In genomic region chr3:127265182-127265581, GRCm38 (mm10) we compare ENCODE assay signal across 24 mouse cellular contexts.
DNase-seq lines count a peak whose midpoint lies in the region; ATAC-seq lines count a peak whose summit lies in the region.
"Had no signal": no experiment of that assay in that cellular context is flagged by ENCODE, and none has a peak within 500 bp of the region (broad histone marks: within the 10 kb centered on the region; RNA-seq: fewer than 3 reads in every experiment).

No protein-coding gene starts in this region.

- 77% methylated on average over 3 of the region's 3 CpGs for WGBS in midbrain, embryonic 10.5 days
- WGBS in midbrain, embryonic 13.5 days = 73% methylated on average over 3 of the region's 3 CpGs
- 75% methylated on average over 3 of the region's 3 CpGs for WGBS in neural tube, embryonic 15.5 days

- H3K4me2 ChIP-seq in midbrain, embryonic 13.5 days (replicated peaks) = no peak overlapping the region
- no peak overlapping the region for H3K4me2 ChIP-seq in neural tube, embryonic 15.5 days
- H3K4me2 ChIP-seq: heart, embryonic 13.5 days; hindbrain, embryonic 14.5 days had no signal

- H3K4me1 ChIP-seq in midbrain, embryonic 10.5 days = peaks cover 57% of the 10 kb centered on the region
- peaks cover 56% of the 10 kb centered on the region for H3K4me1 ChIP-seq in midbrain, embryonic 13.5 days (replicated peaks)
- peaks cover 13% of the 10 kb centered on the region for H3K4me1 ChIP-seq in neural tube, embryonic 15.5 days

- H3K9me3 ChIP-seq in midbrain, embryonic 10.5 days (replicated peaks) = no peaks in the 10 kb centered on the region
- no peaks in the 10 kb centered on the region for H3K9me3 ChIP-seq in midbrain, embryonic 13.5 days
- no peaks in the 10 kb centered on the region for H3K9me3 ChIP-seq in neural tube, embryonic 15.5 days (replicated peaks)
- H3K9me3 ChIP-seq: heart, embryonic 10.5 days; heart, embryonic 13.5 days had no signal

- 0 out of 2 replicates have a peak overlapping the region, but pooled peaks have one; percentile 49 for H3K27ac ChIP-seq in midbrain, embryonic 10.5 days (replicated peaks)
- no peak overlapping the region; the same call in 1 of the 2 replicates for H3K27ac ChIP-seq in midbrain, embryonic 13.5 days
- 0 out of 2 replicates have a peak overlapping the region, but pooled peaks have one; percentile 1 for H3K27ac ChIP-seq in neural tube, embryonic 15.5 days (replicated peaks)
- H3K27ac ChIP-seq: heart, adult 2 months; heart, embryonic 10.5 days; heart, embryonic 13.5 days; hindbrain, postnatal 0 days had no signal

- no peaks in the 10 kb centered on the region for H3K36me3 ChIP-seq in midbrain, embryonic 10.5 days
- H3K36me3 ChIP-seq in midbrain, embryonic 13.5 days = no peaks in the 10 kb centered on the region
- no peaks in the 10 kb centered on the region for H3K36me3 ChIP-seq in neural tube, embryonic 15.5 days
- H3K36me3 ChIP-seq: heart, embryonic 10.5 days; heart, embryonic 13.5 days had no signal

- no peak overlapping the region for H3K4me3 ChIP-seq in midbrain, embryonic 10.5 days
- H3K4me3 ChIP-seq in midbrain, embryonic 13.5 days (replicated peaks) = no peak overlapping the region
- no peak overlapping the region for H3K4me3 ChIP-seq in neural tube, embryonic 15.5 days (replicated peaks)
- H3K4me3 ChIP-seq: heart, adult 2 months; heart, embryonic 10.5 days; heart, embryonic 13.5 days had no signal

- no peak overlapping the region for H3K9ac ChIP-seq in midbrain, embryonic 13.5 days (replicated peaks)
- no peak overlapping the region for H3K9ac ChIP-seq in neural tube, embryonic 15.5 days (replicated peaks)
- H3K9ac ChIP-seq: forebrain, postnatal 0 days; heart, embryonic 13.5 days; hindbrain, embryonic 14.5 days had no signal

- ATAC-seq in frontal cortex, adult (ENCODE audit: low TSS enrichment) = peak; percentile 88
- no peak for ATAC-seq in midbrain, embryonic 13.5 days
- ATAC-seq in neural tube, embryonic 15.5 days (ENCODE audit: low FRiP score) = no peak
- ATAC-seq: CD4-positive, CD25-positive, alpha-beta regulatory T cell, adult 4 months; hindbrain, postnatal 0 days; inflammation-experienced regulatory T-cells, adult 6 months had no signal

- no peaks in the 10 kb centered on the region for H3K27me3 ChIP-seq in midbrain, embryonic 10.5 days (ENCODE audit: low read depth, poor library complexity, severe bottlenecking)
- no peaks in the 10 kb centered on the region for H3K27me3 ChIP-seq in midbrain, embryonic 13.5 days
- H3K27me3 ChIP-seq in neural tube, embryonic 15.5 days (replicated peaks) = no peaks in the 10 kb centered on the region
- H3K27me3 ChIP-seq: heart, embryonic 13.5 days had no signal

- no peak for DNase-seq in frontal cortex, postnatal 10 days (ENCODE audit: low spot score in 2 of 2)
- no peak for DNase-seq in midbrain, embryonic 10.5 days (ENCODE audit: low spot score)
- DNase-seq in neural tube, embryonic 10.5 days (ENCODE audit: extremely low spot score, low spot score) = no peak
- no peak for DNase-seq in cerebellum, adult 11 months
- DNase-seq: adrenal gland, adult 2 months; adrenal gland, postnatal 14 days; cerebellum, adult 18-20 months; cerebellum, adult 9-10 months; cerebellum, postnatal 14 days; gastrocnemius, postnatal 10 days; gastrocnemius, postnatal 36 days; heart, adult 2 months; heart, postnatal 14 days; heart, postnatal 4 days had no signal
